Mouse (Mus musculus): ENCODE measurements around the gene Gm2696.
"Not testable (repeated sequence)": the region's sequence is repeated elsewhere in the genome, so short reads cannot be mapped to it uniquely, and the experiment has no call there.

Gene Gm2696

DNA sequence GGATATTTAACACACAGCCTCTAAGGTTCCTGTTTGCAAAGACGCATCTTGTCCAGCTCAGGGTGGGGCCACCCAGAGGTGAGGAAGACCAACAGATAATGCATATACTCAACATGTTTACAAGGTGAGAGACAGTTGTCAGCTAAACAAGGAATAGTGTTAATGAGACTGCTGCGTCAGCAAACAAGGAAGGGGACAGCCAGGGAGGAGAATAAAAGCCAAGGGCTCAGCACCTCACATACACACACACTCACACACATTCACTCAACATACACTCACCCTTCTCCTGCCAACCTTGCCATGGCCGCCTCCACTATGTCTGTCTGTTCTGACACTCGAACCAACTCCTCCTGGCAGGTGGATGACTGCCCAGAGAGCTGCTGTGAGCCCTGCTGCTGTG is at the start of gene Gm2696:
TSS of gene Gm2696 (plus strand) at position 301 of the 400 bp plus-strand sequence.
- DNase-seq (ENCODE audit: low read depth): no peak

DNA sequence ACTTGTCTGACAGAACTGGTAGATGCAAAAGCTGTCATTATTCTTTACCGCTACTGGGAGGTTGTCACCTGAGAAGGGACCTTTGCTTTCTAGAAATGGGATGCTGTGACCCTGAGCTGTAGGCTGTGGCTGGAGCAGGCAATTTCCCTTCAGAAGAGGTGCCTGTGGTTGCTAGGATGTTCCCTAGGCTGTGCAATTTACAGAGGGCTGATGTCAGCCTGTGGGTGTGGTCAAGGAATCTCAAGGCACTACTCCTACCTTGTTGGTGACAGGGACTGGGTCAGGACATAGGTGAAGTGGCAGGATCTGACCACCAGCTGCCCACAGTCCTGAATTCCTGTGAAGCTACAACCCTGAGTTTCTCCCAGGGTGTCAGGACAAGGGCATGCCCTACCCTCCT is 44.8 kb upstream of the Gm2696 start:
- DNase-seq (ENCODE audit: low read depth): no peak

DNA sequence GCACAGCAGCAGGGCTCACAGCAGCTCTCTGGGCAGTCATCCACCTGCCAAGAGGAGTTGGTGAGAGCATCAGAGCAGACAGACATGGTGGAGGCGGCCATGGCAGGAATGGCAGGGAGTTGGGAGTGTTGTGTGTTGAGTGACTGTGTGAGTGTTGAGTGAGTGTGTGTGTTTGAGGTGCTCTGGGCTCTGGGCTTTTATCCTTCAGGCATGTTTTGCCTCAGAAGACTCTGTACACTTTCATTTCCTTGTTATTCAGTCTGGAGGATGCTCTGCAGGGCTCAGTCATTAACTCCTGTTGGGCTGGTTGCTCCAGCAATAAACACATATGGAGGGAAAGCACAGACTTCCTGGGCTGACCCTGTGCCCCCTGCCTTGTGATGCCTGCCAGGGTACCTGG is 43.3 kb upstream of the Gm2696 start, which contains the start of gene Gm3238:
TSS of gene Gm3238 (minus strand) at position 101 of the 400 bp plus-strand sequence.
- DNase-seq (ENCODE audit: low read depth): not testable (repeated sequence)

- not testable (repeated sequence) for DNase-seq (ENCODE audit: low read depth)
Observed at GRCm38 (mm10) chr10:77772142-77772541, 42.3 kb upstream of the Gm2696 start.

- not testable (repeated sequence) for DNase-seq (ENCODE audit: low read depth)
Observed at GRCm38 (mm10) chr10:77776844-77777243, 37.6 kb upstream of the Gm2696 start, which contains the start of gene Gm7138. TSS of gene Gm7138 (minus strand) at chr10:77776944.

- DNase-seq (ENCODE audit: low read depth): not testable (repeated sequence)
Observed at GRCm38 (mm10) chr10:77782442-77782841, 32.0 kb upstream of the Gm2696 start, which contains the start of gene Gm3250. TSS of gene Gm3250 (minus strand) at chr10:77782542.

DNA sequence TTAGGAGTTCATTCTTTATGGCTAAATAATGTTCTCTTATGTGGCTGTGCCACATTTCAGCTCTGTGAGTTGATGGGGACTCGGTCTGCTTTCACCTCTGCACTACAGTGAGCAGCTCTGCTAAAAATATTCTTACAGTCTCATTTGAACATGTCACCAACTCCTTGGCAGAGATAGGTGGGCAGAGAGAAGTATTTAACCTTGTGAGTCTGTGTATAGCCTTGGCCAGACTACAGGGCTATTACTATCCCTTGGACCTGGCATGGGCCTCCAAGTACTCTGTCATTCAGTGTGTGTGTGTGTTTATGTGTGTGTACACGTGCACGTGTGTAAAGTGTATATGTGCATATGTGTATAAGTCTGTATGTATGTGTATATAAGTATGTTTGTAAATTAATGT is 31.1 kb upstream of the Gm2696 start:
- not testable (repeated sequence) for DNase-seq (ENCODE audit: low read depth)

DNA sequence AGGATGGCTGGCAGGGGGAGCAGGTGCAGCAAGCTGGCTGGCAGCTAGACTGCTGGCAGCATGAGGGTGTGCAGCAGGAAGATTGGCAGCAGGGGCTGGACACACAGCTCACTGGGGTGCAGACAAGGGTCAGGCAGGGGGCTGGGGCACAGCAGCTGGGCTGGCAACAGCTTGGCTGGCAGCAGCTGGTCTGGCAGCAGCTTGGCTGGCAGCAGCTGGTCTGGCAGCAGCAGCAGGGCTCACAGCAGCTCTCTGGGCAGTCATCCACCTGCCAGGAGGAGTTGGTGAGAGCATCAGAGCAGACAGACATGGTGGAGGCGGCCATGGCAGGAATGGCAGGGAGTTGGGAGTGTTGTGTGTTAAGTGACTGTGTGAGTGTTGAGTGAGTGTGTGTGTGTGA is 26.6 kb upstream of the Gm2696 start, which contains the start of gene Gm7137:
TSS of gene Gm7137 (minus strand) at position 325 of the 400 bp plus-strand sequence.
- not testable (repeated sequence) for DNase-seq (ENCODE audit: low read depth)

DNA sequence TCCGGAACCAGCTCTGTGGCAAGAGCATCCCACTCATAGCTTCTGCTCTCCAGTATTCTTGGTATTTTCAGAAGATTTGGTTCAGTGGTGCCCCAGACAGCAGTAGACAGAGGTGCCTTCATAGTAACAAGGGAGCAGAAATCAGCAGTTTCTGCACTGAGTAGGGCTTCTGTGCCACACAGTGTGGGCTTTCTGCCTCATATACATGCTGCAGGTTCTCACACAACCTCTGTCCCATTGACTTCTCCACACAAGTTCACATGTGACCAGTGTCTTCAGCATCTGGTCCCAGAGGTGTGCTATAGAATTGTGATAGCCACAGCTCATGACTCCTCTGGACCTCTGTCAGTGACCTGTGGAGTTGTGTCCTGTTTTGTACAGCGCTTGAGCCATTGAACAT is 25.9 kb upstream of the Gm2696 start:
- no peak for DNase-seq (ENCODE audit: low read depth)

DNA sequence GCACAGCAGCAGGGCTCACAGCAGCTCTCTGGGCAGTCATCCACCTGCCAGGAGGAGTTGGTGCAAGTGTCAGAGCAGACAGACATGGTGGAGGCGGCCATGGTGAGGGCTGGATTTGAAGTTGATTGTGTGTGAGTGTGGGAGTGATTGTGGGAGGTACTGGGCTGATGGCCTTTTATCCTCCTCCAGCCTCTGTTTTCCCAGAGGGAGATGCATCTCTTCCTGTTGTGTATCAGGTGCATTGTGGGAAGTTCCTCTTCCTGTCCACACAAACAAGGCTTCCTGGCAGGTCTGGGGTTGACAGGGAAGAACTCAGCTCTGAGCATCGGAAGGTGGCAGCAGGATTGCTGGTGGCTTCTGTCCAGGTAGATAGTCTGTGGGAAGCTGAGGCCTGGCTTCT is 19.5 kb upstream of the Gm2696 start, which contains the start of gene Gm9639:
TSS of gene Gm9639 (minus strand) at position 101 of the 400 bp plus-strand sequence.
- DNase-seq (ENCODE audit: low read depth): no peak

DNA sequence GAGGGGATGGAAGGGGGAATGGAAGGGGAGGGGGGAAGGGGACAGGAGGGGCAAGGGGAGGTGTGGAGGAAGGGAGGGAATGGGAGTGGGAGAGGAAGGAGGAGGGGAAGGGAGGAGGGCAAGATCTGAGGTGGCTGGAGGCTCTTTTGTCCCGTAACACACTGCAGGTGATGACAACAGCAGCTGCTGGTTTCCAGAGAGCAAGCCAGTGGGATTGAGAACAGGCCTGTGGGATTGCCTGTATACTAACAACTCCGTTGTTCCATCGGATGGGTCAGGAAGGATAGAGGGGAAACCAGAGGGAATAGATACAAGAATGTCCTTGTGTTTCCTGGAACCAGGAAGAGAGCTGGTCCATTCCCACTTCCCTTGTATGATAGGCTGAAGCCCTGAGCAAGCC is 16.8 kb upstream of the Gm2696 start:
- DNase-seq (ENCODE audit: low read depth): no peak

- not testable (repeated sequence) for DNase-seq (ENCODE audit: low read depth)
Observed at GRCm38 (mm10) chr10:77798164-77798920, 16.1 kb upstream of the Gm2696 start.

DNA sequence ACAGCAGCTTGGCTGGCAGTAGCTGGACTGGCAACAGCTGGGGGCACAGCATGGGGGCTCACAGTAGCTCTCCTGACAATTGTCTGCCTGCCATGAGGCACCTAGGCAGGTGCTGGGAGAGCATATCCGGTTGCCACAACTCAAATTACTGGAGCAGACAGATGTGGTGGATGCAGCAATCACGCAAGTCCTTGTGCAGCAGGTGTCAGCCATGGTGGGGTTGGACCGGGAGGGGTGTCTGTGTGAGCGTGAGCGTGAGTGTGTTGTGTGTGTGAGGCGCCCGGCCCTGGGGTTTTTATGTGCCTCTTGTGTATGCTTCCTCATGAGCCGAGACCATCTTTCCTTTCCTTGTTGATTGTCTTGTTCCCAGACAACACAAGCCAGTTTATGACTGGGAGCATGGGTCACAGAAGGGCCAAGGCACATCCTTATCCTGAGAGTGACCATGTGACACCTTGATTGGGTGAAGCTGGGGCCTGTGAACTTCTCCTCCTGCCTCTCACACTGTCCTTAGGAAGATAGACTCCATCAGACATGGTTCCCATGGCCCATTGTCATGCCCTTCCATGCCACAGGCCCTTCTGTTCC is 15.5 kb upstream of the Gm2696 start, which contains the start of gene Gm19668:
TSS of gene Gm19668 (minus strand) at position 213 of the 588 bp plus-strand sequence.
- no peak for DNase-seq (ENCODE audit: low read depth)

GRCm38 (mm10) chr10:77804095-77804494 is 10.4 kb upstream of the Gm2696 start:
- DNase-seq (ENCODE audit: low read depth): no peak

GRCm38 (mm10) chr10:77811743-77812142 is 2.7 kb upstream of the Gm2696 start, which contains the start of gene Gm9507:
TSS of gene Gm9507 (minus strand) at chr10:77811843.
- DNase-seq (ENCODE audit: low read depth): no peak

DNA sequence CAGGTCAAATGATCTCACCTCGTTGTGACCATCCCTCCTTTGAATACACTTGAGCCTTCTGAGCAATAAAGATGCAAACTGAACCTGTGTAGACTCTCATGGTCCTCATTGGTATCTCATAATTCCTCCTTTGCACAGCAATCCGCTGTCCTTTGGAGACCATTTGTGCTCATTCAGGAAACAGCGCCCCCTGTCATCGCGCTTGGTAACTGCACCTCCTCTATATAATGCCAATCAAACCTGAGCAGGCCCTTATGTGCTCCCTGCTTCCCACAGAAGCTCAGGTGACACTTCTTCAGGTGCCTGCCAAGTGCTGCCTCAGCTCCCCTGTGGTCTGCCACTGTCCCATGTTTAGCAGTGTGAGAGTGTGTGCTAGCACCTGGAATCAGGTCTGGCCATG is 1.0 kb downstream of the Gm2696 start:
- peak; percentile 41 for DNase-seq (ENCODE audit: low read depth)

DNA sequence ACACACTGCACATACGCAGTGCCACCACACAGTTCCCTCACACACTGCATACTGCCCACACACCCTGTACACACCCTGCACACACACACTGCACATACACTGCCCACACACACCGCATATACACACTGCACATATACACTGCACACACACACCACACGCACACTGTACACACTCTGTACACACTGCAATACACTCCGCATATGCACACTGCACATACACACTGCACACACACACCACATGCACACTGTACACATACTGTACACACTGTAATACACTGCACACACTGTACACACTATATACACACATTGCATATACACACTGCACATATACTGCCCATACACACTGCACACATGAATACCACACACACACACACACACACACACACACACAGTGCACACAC is 4.0 kb downstream of the Gm2696 start:
- DNase-seq (ENCODE audit: low read depth): no peak

GRCm38 (mm10) chr10:77819203-77819602 is 4.7 kb downstream of the Gm2696 start:
- no peak for DNase-seq (ENCODE audit: low read depth)

DNA sequence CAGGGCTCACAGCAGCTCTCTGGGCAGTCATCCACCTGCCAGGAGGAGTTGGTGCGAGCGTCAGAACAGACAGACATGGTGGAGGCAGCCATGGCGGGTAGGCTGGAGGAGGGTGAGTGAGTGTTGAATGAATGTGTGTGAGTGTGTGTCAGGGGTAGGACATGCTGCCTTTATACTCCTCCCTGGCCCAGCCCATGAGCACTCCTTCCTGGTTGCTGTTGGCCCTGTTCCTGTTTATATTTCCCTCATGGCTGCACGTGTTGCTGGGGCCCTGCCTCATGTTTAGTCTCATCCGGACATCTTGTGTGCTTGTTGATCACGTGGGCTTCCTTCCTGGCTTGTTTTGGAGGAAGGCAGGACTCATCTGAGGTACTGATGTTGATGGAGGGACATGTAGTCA is 12.5 kb downstream of the Gm2696 start, which contains the start of gene Krtap10-4:
TSS of gene Krtap10-4 (minus strand) at position 145 of the 400 bp plus-strand sequence.
- DNase-seq (ENCODE audit: low read depth): no peak

GRCm38 (mm10) chr10:77835647-77836046 is 21.2 kb downstream of the Gm2696 start, which contains the start of gene Krtap10-10:
TSS of gene Krtap10-10 (plus strand) at chr10:77835947.
- DNase-seq (ENCODE audit: low read depth): no peak

DNA sequence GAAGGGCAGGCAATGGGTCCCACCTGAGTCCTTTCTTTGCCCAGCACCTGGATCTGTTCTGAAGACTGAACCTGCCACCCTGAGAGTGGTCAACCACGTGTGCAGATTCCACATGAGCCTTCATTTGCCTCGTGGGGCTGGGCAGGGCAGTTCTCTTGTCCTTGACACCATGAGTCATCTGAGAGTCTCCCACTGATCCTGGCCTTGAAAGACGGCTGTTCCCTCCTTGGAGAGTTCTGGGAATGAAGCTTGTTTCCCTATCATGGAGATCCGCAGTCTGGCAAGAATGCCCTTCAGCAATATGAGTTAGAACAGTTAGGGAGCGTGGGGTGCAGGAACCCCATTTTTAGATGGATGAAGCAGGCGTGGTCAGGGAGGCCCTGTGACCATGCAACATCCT is 24.5 kb downstream of the Gm2696 start:
- no peak for DNase-seq (ENCODE audit: low read depth)

DNA sequence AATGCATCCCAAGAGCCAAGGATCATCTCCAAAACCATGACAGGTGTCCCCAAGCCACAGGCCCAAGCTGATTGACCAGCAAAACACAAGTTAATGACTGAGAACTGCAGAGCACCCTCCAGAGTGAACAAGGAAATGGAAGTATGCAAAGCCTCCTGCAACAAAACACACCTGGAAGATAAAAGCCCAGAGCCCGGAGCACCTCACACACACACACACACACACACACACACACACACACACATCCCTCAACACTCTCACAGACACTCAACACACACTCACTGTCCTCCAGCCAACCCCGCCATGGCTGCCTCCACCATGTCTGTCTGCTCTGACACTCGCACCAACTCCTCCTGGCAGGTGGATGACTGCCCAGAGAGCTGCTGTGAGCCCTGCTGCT is 32.0 kb downstream of the Gm2696 start, which contains the start of gene Gm36176:
TSS of gene Gm36176 (plus strand) at position 301 of the 400 bp plus-strand sequence.
- DNase-seq (ENCODE audit: low read depth): no peak

- DNase-seq (ENCODE audit: low read depth): no peak
Observed at GRCm38 (mm10) chr10:77846961-77847360, 32.5 kb downstream of the Gm2696 start.
